Mouse (Mus musculus) heart, postnatal 0 days (tissue): ENCODE measurements at regions not wholly inside any gene's neighbourhood (a gene's known extent, or its start where the extent isn't known, plus 50 kb on each side); places are given as distances from the start of the nearest gene placed in this dataset.

Experiments used
- ATAC-seq: fragments of 200-750 bp; cut with Nextera tagmentation; 2 replicates; pipeline ENCODE4 v1.8.0; 2017; ENCODE audit warnings: low read depth, moderate number of reproducible peaks, moderate library complexity; ENCODE audit not compliant: insufficient read depth
- DNase-seq: peaks from one replicate; pipeline ENCODE4 v3.0.0-alpha.2; 2016; ENCODE audit warnings: low spot score
- H3K27ac ChIP-seq: fragments of 300-500 bp; sonication (generic); 2 replicates; pipeline ENCODE4 v1.5.1; 2014; ENCODE audit warnings: low read depth, mild to moderate bottlenecking
- H3K27me3 ChIP-seq: fragments of 300-500 bp; sonication (generic); 2 replicates; pipeline ENCODE4 v1.6.1; 2014; ENCODE audit warnings: low read length, mixed read lengths; ENCODE audit not compliant: control insufficient read depth, insufficient read depth
- H3K36me3 ChIP-seq: fragments of 300-500 bp; sonication (generic); replicated peaks from 2 replicates; pipeline ENCODE4 v1.6.1; 2014; ENCODE audit warnings: low read length, mixed read lengths; ENCODE audit not compliant: control insufficient read depth, insufficient read depth
- H3K4me1 ChIP-seq: fragments of 300-500 bp; sonication (generic); 2 replicates; pipeline ENCODE4 v1.6.1; 2014; ENCODE audit warnings: antibody characterized with exemption; ENCODE audit not compliant: control insufficient read depth, insufficient read depth
- H3K4me2 ChIP-seq: fragments of 300-500 bp; sonication (generic); 2 replicates; pipeline ENCODE4 v1.6.1; 2014; ENCODE audit warnings: low read depth, mild to moderate bottlenecking, low read length, moderate library complexity
- H3K4me3 ChIP-seq: fragments of 300-500 bp; sonication (generic); 2 replicates; pipeline ENCODE4 v1.5.1; 2014; ENCODE audit warnings: low read depth, low read length
- H3K9ac ChIP-seq: fragments of 300-500 bp; sonication (generic); replicated peaks from 2 replicates; pipeline ENCODE4 v1.6.1; 2014; ENCODE audit warnings: low read depth, low read length, mixed read lengths
- H3K9me3 ChIP-seq: fragments of 300-500 bp; sonication (generic); replicated peaks from 2 replicates; pipeline ENCODE4 v1.6.1; 2016; ENCODE audit warnings: low read length; ENCODE audit not compliant: control insufficient read depth
- CTCF ChIP-seq: IDR thresholded peaks from 2 replicates; pipeline ENCODE4 v1.5.1; 2016; ENCODE audit warnings: antibody characterized with exemption, control low read depth, low read depth
- EP300 ChIP-seq: IDR thresholded peaks from 2 replicates; pipeline ENCODE4 v1.6.1; 2016; ENCODE audit warnings: antibody characterized with exemption, low read depth
- whole genome bisulfite sequencing: fragments of 180-500 bp; shearing (Covaris S2); extraction: QIAGEN DNeasy Blood & Tissue Kit; methylation state at CpG from one replicate; pipeline ENCODE4 v1.1.7; 2014; 5-methylcytosine and 5-hydroxymethylcytosine counted together

DNA sequence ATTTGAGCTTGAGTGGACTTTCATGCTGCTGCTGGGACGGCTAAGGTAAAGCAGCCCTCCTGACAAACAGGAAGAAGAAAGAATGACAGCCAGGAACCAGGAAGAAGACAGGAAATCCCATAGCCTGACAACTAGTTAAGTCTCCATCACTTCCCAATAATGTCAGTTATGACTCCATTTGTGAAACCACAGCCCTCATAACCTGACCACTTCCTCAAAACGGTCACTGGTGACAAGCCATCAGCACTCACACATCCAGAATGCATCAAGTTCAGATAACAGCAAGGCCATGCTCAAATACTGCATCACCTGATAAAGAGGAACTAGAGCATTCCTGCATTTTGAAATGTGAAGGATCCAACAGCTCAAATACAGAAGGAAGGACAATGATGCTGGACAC is 288.3 kb downstream of the Zfp706 start:
- Histone ChIP-seq H3K27me3 (no peaks in the 10 kb centered on the region), H3K36me3 (no peaks in the 10 kb centered on the region), H3K9me3 (no peaks in the 10 kb centered on the region), H3K4me1 (peaks cover 6% of the 10 kb centered on the region), H3K27ac (no peak overlapping the region), H3K4me3 (no peak overlapping the region), H3K4me2 (no peak overlapping the region), H3K9ac (no peak overlapping the region)
- WGBS, result 43% methylated on average over 2 of the region's 2 CpGs
- no peak for ATAC-seq
- DNase-seq, result no peak
- no peak for TF ChIP-seq CTCF
- no peak for TF ChIP-seq EP300

DNA sequence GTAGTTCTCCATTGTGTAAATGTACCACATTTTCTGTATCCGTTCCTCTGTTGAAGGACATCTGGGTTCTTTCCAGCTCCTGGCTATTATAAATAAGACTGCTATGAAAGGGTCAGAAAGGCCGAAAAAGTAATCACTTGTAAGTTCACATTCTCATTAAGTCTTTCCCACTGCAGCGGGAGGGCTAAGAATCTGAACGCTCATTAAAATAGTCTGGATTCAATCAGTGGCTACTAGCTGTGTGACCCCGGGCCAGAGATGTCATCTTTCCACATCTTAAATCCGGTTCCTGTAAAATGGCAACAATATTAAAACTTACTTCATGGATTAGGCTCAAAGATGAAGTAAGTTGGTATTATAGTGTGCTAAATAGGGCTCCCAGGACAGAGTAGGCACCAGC is 289.7 kb downstream of the Zfp706 start:
- H3K4me1 ChIP-seq, result peaks cover 4% of the 10 kb centered on the region
- H3K9me3 ChIP-seq, result no peaks in the 10 kb centered on the region
- no peak for TF ChIP-seq EP300
- TF ChIP-seq CTCF, result no peak
- H3K36me3 ChIP-seq, result no peaks in the 10 kb centered on the region
- H3K4me2 ChIP-seq, result no peak overlapping the region
- ATAC-seq, result no peak
- no peak overlapping the region for H3K27ac ChIP-seq
- no peak for DNase-seq
- no peak overlapping the region for H3K4me3 ChIP-seq
- no peak overlapping the region for H3K9ac ChIP-seq
- H3K27me3 ChIP-seq, result no peaks in the 10 kb centered on the region
- 86% methylated on average over 6 of the region's 6 CpGs for WGBS

DNA sequence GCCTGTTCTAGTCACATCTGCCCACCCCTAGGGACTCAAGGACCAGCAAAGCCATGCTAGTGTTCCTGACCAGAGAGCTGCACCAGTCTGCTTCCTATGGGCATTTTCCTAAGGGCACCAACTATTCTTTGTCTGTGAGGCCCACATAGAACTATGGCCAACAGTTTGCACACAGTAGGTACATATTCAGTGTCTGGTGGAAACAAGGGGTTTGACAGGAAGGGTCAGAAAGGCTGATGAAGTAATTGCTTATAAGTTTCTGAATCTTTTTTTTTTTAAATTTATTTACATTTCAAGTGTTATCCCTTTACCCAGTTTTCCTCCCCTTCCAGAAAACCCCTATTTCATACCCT is 290.9 kb downstream of the Zfp706 start:
- Histone ChIP-seq H3K27me3 (no peaks in the 10 kb centered on the region), H3K4me3 (no peak overlapping the region; the same call in 1 of the 2 replicates), H3K9ac (peak overlapping the region; percentile 36; the same call in 1 of the 2 replicates), H3K9me3 (no peaks in the 10 kb centered on the region), H3K36me3 (no peaks in the 10 kb centered on the region), H3K27ac (peak overlapping the region; percentile 75), H3K4me2 (peak overlapping the region; percentile 54), H3K4me1 (peaks cover 4% of the 10 kb centered on the region)
- ATAC-seq (no peak), DNase-seq (no peak)
- TF ChIP-seq CTCF, result no peak
- no peak for TF ChIP-seq EP300

DNA sequence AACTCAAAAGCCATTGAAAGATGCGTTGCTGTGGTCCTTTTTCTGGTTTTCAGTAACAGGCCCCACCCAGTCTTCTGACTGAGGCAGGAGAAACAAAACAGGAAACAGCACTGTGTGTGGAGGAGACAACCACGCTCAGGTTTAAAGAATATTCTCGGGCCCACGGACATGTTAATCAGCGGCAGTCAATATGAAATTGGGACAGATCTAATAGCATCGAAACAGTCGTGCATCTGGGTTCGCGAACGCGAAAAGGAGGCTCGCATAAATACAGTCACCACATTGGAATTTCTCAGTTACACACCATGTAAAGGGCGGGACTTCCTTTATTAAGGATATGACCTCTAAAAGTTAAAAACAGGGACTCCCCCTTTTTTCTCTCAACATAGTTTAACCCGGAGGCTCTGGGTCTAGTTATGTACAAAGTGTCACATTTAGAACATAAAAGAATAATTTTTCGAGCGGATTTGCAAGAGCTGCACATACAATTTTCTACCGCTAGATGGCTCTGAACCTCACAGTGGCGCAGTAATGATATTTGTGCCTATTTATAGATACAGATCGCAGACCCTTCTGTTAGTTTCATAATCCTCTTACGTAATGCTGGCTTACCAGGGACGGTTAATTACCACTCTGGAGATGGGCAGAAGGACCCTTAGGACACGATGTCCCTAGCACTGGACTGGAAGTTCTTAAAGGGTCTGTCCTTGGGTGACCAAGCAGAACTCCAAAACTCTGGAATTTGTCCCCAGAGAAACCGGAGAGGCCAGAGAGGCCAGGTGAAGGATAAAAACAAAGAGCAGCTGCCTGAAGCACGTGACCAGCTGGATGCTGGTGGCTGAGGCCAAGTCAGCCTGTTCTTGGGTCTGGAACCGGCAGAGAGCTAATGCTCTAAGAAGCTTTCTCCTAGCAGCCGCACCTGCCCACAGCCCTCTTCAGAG is 291.6 kb downstream of the Zfp706 start:
- peaks cover 4% of the 10 kb centered on the region for H3K4me1 ChIP-seq
- peak; percentile 91 for DNase-seq
- peak overlapping the region; percentile 32 for H3K4me3 ChIP-seq
- H3K27ac ChIP-seq, result peak overlapping the region; percentile 75
- peak overlapping the region; percentile 36; the same call in 1 of the 2 replicates for H3K9ac ChIP-seq
- ATAC-seq, result peak; percentile 89
- no peaks in the 10 kb centered on the region for H3K27me3 ChIP-seq
- H3K4me2 ChIP-seq, result peak overlapping the region; percentile 54
- TF ChIP-seq CTCF (peak; percentile 85), EP300 (peak; percentile 71; the same call in 1 of the 2 replicates)
- WGBS, result 7% methylated on average over 26 of the region's 26 CpGs
- H3K9me3 ChIP-seq, result no peaks in the 10 kb centered on the region
- H3K36me3 ChIP-seq, result no peaks in the 10 kb centered on the region

DNA sequence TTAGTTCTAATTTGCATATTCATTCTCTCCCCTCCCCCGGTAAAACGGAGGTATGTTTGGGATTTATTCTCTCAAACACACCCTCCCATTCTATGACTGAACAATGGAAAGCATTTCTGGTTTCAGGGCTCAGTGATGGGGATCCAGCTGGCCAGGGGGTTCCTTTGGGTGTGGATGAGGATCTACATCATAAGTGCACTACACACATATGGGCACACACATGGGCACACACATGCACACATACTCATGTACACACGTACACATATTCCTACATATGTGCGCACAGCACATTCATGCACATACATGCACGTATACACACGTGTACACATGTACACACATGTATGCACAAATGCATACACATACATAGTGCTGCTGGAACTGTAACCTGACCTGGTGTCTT is 292.4 kb downstream of the Zfp706 start:
- Histone ChIP-seq H3K9me3 (no peaks in the 10 kb centered on the region), H3K27ac (no peak overlapping the region), H3K4me1 (peaks cover 4% of the 10 kb centered on the region), H3K27me3 (no peaks in the 10 kb centered on the region), H3K9ac (no peak overlapping the region), H3K36me3 (no peaks in the 10 kb centered on the region), H3K4me3 (no peak overlapping the region), H3K4me2 (no peak overlapping the region)
- 87% methylated on average over 6 of the region's 6 CpGs for WGBS
- TF ChIP-seq CTCF (no peak), EP300 (no peak)
- DNase-seq (no peak), ATAC-seq (no peak)

DNA sequence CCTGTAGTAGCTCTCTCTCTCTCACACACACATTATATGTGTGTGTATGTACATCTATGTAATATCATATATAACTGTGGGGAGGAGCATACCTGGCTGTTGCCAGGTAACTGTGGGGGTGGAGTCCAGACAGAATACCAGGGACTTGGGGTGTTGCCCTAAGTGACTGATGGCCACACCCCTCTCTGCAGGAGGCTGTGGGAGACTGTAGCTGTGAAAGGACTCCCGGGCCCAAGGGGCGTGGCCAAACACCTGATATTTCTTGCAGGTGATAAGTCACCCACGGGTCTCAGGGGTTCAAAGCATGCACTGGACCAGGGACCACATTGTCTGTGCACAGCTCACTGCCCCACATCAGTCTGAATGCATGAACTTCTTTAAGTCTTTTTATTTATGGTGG is 297.8 kb downstream of the Zfp706 start:
- Histone ChIP-seq H3K9ac (no peak overlapping the region), H3K4me3 (no peak overlapping the region), H3K4me1 (no peaks in the 10 kb centered on the region), H3K36me3 (no peaks in the 10 kb centered on the region), H3K27ac (no peak overlapping the region), H3K9me3 (no peaks in the 10 kb centered on the region), H3K4me2 (no peak overlapping the region), H3K27me3 (no peaks in the 10 kb centered on the region)
- ATAC-seq (no peak), DNase-seq (no peak)
- WGBS, result 46% methylated on average over 3 of the region's 3 CpGs
- no peak for TF ChIP-seq EP300
- TF ChIP-seq CTCF, result no peak
